Mouse (Mus musculus) heart, postnatal 0 days (tissue): ENCODE measurements around the gene Pappa2.

Experiments
- CTCF ChIP-seq: IDR thresholded peaks from 2 replicates; pipeline ENCODE4 v1.5.1; 2016; ENCODE audit warnings: antibody characterized with exemption, control low read depth, low read depth
- EP300 ChIP-seq: IDR thresholded peaks from 2 replicates; pipeline ENCODE4 v1.6.1; 2016; ENCODE audit warnings: antibody characterized with exemption, low read depth

GRCm38 (mm10) chr1:158918890-158919289, 61.4 kb downstream of the Pappa2 start:
- TF ChIP-seq CTCF (no peak), EP300 (no peak)
